Mouse (Mus musculus): ENCODE measurements around the gene Abhd14b. TPM values are rescaled to one million over a fixed set of nuclear protein-coding genes. Genes with fewer than 3 reads are reported as not detected.

The Abhd14b gene
- polyA plus RNA-seq, 1 experiment, result 80.0 TPM

GRCm38 (mm10) chr9:106471892-106472291, 24.6 kb downstream of the Abhd14b start:
- no peak for DNase-seq
- TF ChIP-seq CTCF (IDR thresholded peaks at IDR 0.05; ENCODE audit: insufficient read depth, low read length) (no peak), POLR2A (IDR thresholded peaks at IDR 0.05; ENCODE audit: borderline replicate concordance, extremely low read depth, low read depth, low read length) (peak; percentile 60; the same call in 1 of the 2 replicates)
- peak overlapping the region; percentile 15 for H3K4me3 ChIP-seq (replicated peaks; ENCODE audit: extremely low read depth, low read depth, low read length)
- H3K4me1 ChIP-seq (ENCODE audit: control insufficient read depth, insufficient read depth, low read length), result peaks cover 8% of the 10 kb centered on the region; the same call in 1 of the 2 replicates
- WGBS, result 30% methylated on average over 5 of the region's 5 CpGs

- Histone ChIP-seq H3K4me1 (ENCODE audit: control insufficient read depth, insufficient read depth, low read length) (peaks cover 8% of the 10 kb centered on the region; the same call in 1 of the 2 replicates), H3K4me3 (replicated peaks; ENCODE audit: extremely low read depth, low read depth, low read length) (no peak overlapping the region)
- no peak for TF ChIP-seq POLR2A (IDR thresholded peaks at IDR 0.05; ENCODE audit: borderline replicate concordance, extremely low read depth, low read depth, low read length)
- no peak for TF ChIP-seq CTCF (IDR thresholded peaks at IDR 0.05; ENCODE audit: insufficient read depth, low read length)
- WGBS, result 65% methylated on average over 4 of the region's 4 CpGs
- DNase-seq, result no peak
Observed at GRCm38 (mm10) chr9:106472321-106472720, 25.1 kb downstream of the Abhd14b start.

- TF ChIP-seq CTCF (IDR thresholded peaks at IDR 0.05; ENCODE audit: insufficient read depth, low read length), result no peak
- no peak for TF ChIP-seq POLR2A (IDR thresholded peaks at IDR 0.05; ENCODE audit: borderline replicate concordance, extremely low read depth, low read depth, low read length)
- peaks cover 13% of the 10 kb centered on the region for H3K4me1 ChIP-seq (ENCODE audit: control insufficient read depth, insufficient read depth, low read length)
- H3K4me3 ChIP-seq (replicated peaks; ENCODE audit: extremely low read depth, low read depth, low read length), result no peak overlapping the region
- DNase-seq, result no peak
- 81% methylated on average over 16 of the region's 16 CpGs for WGBS
Observed at GRCm38 (mm10) chr9:106473081-106473752, 26.0 kb downstream of the Abhd14b start.

GRCm38 (mm10) chr9:106473753-106474105, 26.5 kb downstream of the Abhd14b start:
- no peak for DNase-seq
- TF ChIP-seq POLR2A (IDR thresholded peaks at IDR 0.05; ENCODE audit: borderline replicate concordance, extremely low read depth, low read depth, low read length) (no peak), CTCF (IDR thresholded peaks at IDR 0.05; ENCODE audit: insufficient read depth, low read length) (no peak)
- WGBS, result 63% methylated on average over 5 of the region's 5 CpGs
- Histone ChIP-seq H3K4me3 (replicated peaks; ENCODE audit: extremely low read depth, low read depth, low read length) (no peak overlapping the region), H3K4me1 (ENCODE audit: control insufficient read depth, insufficient read depth, low read length) (peaks cover 13% of the 10 kb centered on the region)

GRCm38 (mm10) chr9:106474456-106474855, 27.2 kb downstream of the Abhd14b start:
- Histone ChIP-seq H3K4me3 (replicated peaks; ENCODE audit: extremely low read depth, low read depth, low read length) (no peak overlapping the region), H3K4me1 (ENCODE audit: control insufficient read depth, insufficient read depth, low read length) (peaks cover 13% of the 10 kb centered on the region)
- DNase-seq, result peak; percentile 62
- TF ChIP-seq CTCF (IDR thresholded peaks at IDR 0.05; ENCODE audit: insufficient read depth, low read length), result peak; percentile 48
- TF ChIP-seq POLR2A (IDR thresholded peaks at IDR 0.05; ENCODE audit: borderline replicate concordance, extremely low read depth, low read depth, low read length), result no peak
- WGBS, result 10% methylated on average over 6 of the region's 6 CpGs

GRCm38 (mm10) chr9:106475046-106475445, 27.8 kb downstream of the Abhd14b start:
- peak; percentile 28 for DNase-seq
- TF ChIP-seq CTCF (IDR thresholded peaks at IDR 0.05; ENCODE audit: insufficient read depth, low read length) (no peak), POLR2A (IDR thresholded peaks at IDR 0.05; ENCODE audit: borderline replicate concordance, extremely low read depth, low read depth, low read length) (no peak)
- peaks cover 13% of the 10 kb centered on the region for H3K4me1 ChIP-seq (ENCODE audit: control insufficient read depth, insufficient read depth, low read length)
- 53% methylated on average over 7 of the region's 7 CpGs for WGBS
- H3K4me3 ChIP-seq (replicated peaks; ENCODE audit: extremely low read depth, low read depth, low read length), result peak overlapping the region; percentile 21

- peak within 1 kb of the TSS; percentile 49 for H3K4me3 ChIP-seq (replicated peaks; ENCODE audit: extremely low read depth, low read depth, low read length)
- no peak for DNase-seq
- TF ChIP-seq POLR2A (IDR thresholded peaks at IDR 0.05; ENCODE audit: borderline replicate concordance, extremely low read depth, low read depth, low read length) (no peak), CTCF (IDR thresholded peaks at IDR 0.05; ENCODE audit: insufficient read depth, low read length) (no peak)
- H3K4me1 ChIP-seq (ENCODE audit: control insufficient read depth, insufficient read depth, low read length), result peaks cover 13% of the 10 kb centered on the region
- 58% methylated on average over 10 of the region's 10 CpGs for WGBS
Observed at GRCm38 (mm10) chr9:106475663-106476001, 28.4 kb downstream of the Abhd14b start, which contains the start of gene Rrp9. Gene Rrp9 (plus strand): TSS chr9:106475963.

- TF ChIP-seq POLR2A (IDR thresholded peaks at IDR 0.05; ENCODE audit: borderline replicate concordance, extremely low read depth, low read depth, low read length) (0 out of 2 replicates have a peak, but pooled peaks have one; percentile 34), CTCF (IDR thresholded peaks at IDR 0.05; ENCODE audit: insufficient read depth, low read length) (no peak)
- H3K4me1 ChIP-seq (ENCODE audit: control insufficient read depth, insufficient read depth, low read length), result peaks cover 13% of the 10 kb centered on the region
- 6% methylated on average over 16 of the region's 16 CpGs for WGBS
- H3K4me3 ChIP-seq (replicated peaks; ENCODE audit: extremely low read depth, low read depth, low read length), result peak overlapping the region; percentile 49
- DNase-seq, result peak; percentile 75
Observed at GRCm38 (mm10) chr9:106476002-106476923, 29.0 kb downstream of the Abhd14b start.

- under 1% methylated on average over 41 of the region's 41 CpGs for WGBS
- peaks cover 13% of the 10 kb centered on the region for H3K4me1 ChIP-seq (ENCODE audit: control insufficient read depth, insufficient read depth, low read length)
- TF ChIP-seq POLR2A (IDR thresholded peaks at IDR 0.05; ENCODE audit: borderline replicate concordance, extremely low read depth, low read depth, low read length), result no peak; the same call in 1 of the 2 replicates
- peak; percentile 88 for TF ChIP-seq CTCF (IDR thresholded peaks at IDR 0.05; ENCODE audit: insufficient read depth, low read length)
- peak within 1 kb of the TSS; percentile 53 for H3K4me3 ChIP-seq (replicated peaks; ENCODE audit: extremely low read depth, low read depth, low read length)
- peak; percentile 97 for DNase-seq
Observed at GRCm38 (mm10) chr9:106476924-106477484, 29.7 kb downstream of the Abhd14b start, which contains the start of gene Parp3. Gene Parp3 (minus strand): TSS chr9:106476949.

Data from lung, adult 2 months (tissue).